Mouse (Mus musculus): ENCODE data around the gene Brms1l.

The Brms1l gene

DNA sequence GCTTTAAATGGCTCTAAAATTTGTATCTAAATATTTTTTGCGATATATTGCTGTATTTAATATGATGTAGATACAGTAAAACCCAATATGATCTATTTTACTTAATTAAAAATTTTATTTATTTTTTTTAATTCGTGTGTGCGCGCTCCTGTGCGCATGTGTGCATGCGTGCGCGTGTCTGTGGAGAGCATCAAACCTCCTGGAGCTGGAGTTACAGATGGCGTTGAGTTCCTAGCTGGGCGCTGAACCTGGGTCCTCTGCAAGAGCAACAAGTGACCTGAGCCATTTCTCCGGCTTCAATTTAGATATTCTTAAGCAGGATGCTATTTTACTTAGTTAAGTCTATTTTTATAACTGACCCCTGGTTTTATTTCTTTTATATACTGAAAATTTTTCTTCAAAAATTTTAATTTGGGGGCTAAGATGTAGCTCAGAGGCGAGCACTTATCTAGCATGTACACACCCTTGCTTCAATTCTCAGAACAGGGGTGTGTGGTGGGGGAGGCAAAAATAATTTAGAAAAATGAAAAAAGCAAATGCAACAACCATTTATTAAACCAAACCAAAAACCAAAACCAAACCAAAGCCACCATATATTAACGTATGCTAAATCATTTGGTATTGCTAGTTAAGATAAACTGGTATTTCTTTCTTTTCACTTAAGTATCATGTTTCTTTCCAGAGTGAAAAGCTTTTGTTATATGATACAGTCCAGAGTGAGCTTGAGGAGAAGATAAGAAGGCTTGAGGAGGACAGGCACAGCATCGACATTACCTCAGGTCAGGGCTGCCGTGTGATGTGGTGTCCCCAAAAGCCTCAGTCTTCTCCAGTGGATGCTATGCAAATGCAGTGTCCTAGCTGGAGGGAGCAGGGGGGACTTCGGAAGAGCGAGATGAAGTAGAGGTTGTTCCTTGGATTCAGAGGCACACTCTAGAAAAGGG lies 23.6 kb downstream of the Brms1l start:
- no peak for DNase-seq (ENCODE audit: low read depth, low spot score)

DNA sequence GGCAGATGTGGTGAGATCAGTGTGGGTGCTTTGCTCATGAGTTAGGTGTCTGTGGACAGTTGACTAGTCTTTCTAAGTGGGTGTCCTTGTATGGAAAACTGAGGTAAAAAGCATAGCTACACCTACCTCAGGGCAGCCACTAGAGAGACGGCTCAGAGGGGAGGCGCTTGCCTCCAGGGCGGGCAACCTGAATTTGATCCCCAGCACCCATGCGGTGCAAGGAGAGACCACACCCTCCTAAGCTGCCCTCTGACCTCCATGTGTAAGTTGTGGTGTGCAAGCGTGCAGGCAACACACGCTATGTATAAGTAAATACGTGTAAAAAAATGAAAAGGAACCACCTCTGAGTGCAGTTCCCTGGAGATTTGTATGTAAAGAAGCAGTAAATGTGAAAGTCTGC lies 24.5 kb downstream of the Brms1l start:
- no peak for DNase-seq (ENCODE audit: low read depth, low spot score)

DNA sequence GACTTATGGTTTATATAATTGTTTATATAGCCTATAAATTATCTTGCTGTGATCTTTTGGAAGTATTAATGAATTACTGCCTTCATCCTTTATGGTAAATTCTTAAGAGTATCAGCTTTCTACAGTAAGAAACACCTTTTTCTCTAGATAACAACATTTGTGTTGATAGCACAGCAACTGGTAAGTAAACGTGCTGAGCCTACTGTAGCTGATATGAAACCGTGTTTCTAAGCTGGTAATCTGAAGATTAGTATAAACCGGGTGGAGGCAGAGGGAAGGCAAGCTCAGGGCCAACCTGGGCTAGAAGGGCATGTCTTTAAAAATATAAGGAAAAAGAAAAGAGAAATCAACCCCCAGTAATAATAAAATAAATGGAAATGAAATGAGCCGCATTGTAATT lies 31.6 kb downstream of the Brms1l start:
- no peak for DNase-seq (ENCODE audit: low read depth, low spot score)

DNA sequence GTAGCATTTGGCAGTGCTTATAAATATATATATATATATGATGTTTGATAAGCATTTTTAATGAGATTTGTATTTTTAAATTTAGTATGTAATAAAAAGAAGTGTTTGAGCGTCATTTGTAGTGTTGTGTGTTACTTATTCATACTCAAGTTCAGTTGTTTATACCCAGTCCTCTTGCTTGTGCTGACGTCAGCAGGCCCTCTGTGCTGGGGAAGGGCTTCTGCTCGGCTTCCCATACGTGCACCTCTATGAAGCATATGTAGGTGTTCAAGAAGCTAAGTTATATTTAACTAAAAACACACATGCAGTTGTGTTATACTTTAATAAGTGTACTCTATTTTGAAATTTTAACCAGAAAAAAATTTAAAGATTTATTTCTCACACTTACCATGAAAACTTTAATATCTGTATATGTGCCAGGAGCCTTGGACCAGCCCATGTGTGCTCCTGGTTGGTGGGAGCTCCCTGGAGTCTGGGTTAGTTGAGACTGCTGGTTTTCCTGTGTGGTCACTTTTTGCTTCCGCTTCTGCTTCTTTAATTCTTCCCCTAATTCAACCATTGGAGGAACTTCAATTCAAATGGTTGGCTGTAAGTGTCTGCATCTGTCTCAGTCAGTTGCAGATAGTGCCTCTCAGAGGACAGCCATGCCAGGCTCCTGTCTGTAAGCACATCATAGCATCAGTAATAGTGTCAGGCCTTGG lies 33.6 kb downstream of the Brms1l start:
- DNase-seq (ENCODE audit: low read depth, low spot score), result no peak

DNA sequence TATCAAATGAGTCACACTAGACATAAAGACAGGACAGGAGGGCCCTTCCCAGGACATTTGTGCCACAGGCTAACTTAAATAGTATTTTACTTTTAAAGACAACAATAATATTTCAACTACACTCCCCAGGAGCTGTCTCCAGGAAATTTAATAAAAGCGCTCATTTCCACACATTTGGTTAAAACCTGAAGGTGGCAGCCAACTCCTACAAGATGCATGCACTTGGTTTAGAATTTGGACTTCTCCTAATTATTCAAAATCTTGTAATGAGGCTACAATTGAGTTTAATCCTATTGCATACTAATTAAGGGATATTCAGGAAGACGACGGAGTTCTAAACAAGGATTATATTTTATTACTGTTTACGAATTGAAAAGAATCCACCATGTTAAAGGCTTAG lies 49.3 kb downstream of the Brms1l start:
- no peak for DNase-seq (ENCODE audit: low read depth, low spot score)

DNA sequence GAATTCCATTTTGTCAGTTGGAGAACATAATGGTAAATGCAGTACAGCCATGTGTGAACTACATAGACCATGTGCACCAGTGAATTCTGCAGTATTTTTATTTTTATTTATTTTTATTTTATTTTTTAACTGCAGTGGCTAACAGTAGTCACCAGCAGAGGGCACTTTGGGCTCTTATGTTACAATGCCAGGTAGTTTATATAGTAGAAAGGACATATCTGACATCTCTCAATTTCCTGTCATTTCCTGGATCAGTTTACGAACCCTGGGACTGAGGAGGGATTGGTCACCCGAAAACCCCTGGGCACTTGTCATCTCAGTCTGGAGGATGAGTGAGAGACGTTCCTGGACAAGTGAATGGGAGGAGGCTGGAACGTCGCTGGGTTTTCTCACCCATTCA lies 52.4 kb downstream of the Brms1l start:
- no peak for DNase-seq (ENCODE audit: low read depth, low spot score)

DNA sequence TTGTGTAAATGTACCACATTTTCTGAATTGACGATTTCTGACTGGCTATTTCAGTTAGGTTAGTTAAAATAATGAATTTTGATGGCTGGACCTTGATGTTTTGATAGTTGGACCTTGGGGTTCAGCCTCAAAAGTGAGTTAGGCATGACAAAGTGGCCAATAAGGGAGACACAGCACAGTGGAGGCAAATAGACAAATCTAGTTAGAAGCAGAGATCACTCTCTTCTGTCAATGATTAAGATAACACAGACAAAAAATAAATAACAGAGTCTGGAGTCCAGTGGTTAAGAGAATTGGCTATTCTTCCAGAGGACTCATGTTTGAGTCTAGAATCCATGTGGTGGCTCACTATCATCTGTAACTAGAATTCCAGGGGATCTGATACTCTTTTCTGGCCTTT lies 68.7 kb downstream of the Brms1l start:
- no peak for DNase-seq (ENCODE audit: low read depth, low spot score)

DNA sequence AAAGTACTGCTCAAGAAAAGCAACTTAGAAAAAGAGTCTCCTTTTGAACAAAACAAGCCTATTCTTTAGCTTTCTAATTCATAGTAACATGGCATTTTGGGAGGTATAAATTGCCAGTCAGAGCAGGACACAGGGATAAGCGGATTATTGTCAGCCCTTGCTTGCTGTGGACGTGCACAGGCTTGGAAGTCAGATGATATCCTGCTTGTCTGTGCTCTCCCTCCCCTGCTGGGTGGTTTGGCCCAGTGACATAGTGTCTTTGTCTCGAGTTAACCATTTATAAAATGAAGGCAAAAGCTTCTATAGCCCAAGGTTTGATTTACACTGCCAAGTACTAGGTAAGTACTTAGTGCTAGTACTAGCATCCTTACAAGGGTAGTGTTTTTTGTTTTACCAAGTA lies 76.0 kb downstream of the Brms1l start:
- no peak for DNase-seq (ENCODE audit: low read depth, low spot score)

DNA sequence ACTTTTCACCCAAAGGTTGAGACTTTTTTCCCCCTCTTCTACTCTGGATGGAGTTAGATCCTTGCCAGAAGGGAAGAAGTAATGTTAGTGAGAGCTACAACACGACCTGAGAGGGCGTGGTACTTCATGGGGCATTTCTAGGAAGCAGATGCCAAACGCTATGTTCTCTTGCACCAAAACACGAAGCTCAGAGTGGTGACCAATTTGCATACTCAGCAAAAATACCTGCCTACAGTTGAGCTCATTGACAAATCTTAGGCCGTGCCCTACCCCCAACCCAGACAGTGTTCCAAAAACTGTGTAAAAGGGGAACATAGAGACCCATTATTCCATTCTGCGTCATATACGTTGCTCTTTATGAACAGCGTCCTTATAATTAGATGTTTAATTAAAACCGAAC lies 77.1 kb downstream of the Brms1l start:
- DNase-seq (ENCODE audit: low read depth, low spot score), result no peak

DNA sequence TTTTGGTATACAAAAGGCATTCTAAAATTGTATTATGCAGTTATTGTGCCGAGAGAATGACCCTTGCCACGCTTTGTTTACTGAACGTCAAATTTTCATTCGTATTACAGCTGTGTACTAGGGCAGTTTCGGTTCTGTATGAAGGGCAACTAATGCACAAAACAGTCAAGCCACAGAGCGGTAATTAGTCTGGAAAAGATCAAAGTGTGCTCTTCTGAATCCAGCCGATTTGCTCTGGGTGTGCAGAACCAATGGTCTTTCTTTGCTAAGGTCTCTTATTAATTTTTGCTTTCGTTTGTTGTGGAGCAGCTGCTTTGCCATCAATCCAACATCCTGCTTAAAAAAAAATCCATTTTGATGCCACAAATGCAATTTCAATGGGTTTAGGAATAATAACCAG lies 80.1 kb downstream of the Brms1l start:
- no peak for DNase-seq (ENCODE audit: low read depth, low spot score)

DNA sequence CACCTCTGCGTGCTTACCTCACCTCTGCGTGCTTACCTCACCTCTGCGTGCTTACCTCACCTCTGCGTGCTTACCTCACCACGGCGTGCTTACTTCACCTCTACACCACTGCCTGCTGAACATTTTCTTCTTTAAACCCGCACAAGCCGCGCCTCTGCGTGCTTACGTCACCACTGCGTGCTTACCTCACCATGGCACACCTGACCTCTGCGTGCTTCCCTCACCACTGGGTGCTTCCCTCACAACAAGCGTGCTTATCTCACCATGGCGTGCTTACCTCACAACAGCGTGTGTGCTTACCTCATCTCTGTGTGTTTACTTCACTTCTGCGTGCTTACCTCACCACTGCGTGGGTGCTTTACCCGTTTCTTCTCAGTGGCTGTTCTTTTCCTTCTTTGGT lies 80.9 kb downstream of the Brms1l start:
- DNase-seq (ENCODE audit: low read depth, low spot score), result no peak

All from skeletal muscle tissue, adult 2 months (tissue).